ENCODE assay signal across 30 mouse cellular contexts in genomic region chr4:141397861-141398260, GRCm38 (mm10). TPM values are rescaled to one million over a fixed set of nuclear protein-coding genes. Genes with fewer than 3 reads are reported as not detected.
A peak's percentile ranks its signal among the peaks of the same experiment; 100 is the strongest.
DNase-seq lines count a peak whose midpoint lies in the region; ATAC-seq and TF ChIP-seq lines count a peak whose summit lies in the region.
"Had no signal": no experiment of that assay in that cellular context is flagged by ENCODE, and none has a peak within 500 bp of the region (broad histone marks: within the 10 kb centered on the region; RNA-seq: fewer than 3 reads in every experiment).

No protein-coding gene starts in this region.

- H3K4me1 ChIP-seq in embryonic facial prominence, embryonic 15.5 days, result peaks cover 6% of the 10 kb centered on the region; the same call in 1 of the 2 replicates
- peaks cover 15% of the 10 kb centered on the region for H3K4me1 ChIP-seq in embryonic facial prominence, embryonic 10.5 days
- peaks cover 16% of the 10 kb centered on the region for H3K4me1 ChIP-seq in hindbrain, embryonic 10.5 days (replicated peaks)
- H3K4me1 ChIP-seq in hindbrain, embryonic 13.5 days (replicated peaks), result peaks cover 4% of the 10 kb centered on the region; the same call in 1 of the 2 replicates
- H3K4me1 ChIP-seq in kidney, postnatal 0 days (replicated peaks; ENCODE audit: insufficient read depth, low read length), result 0 out of 2 replicates have a peak, but pooled peaks cover 4% of the 10 kb centered on the region
- H3K4me1 ChIP-seq: forebrain, embryonic 15.5 days had no signal

- H3K4me2 ChIP-seq in embryonic facial prominence, embryonic 15.5 days (replicated peaks), result no peak overlapping the region
- no peak overlapping the region for H3K4me2 ChIP-seq in hindbrain, embryonic 13.5 days
- peak overlapping the region; percentile 19 for H3K4me2 ChIP-seq in kidney, postnatal 0 days (ENCODE audit: low read length)
- H3K4me2 ChIP-seq: embryonic facial prominence, embryonic 12.5 days; forebrain, embryonic 12.5 days; forebrain, embryonic 15.5 days; heart, embryonic 11.5 days; hindbrain, embryonic 14.5 days had no signal

- H3K4me3 ChIP-seq in embryonic facial prominence, embryonic 15.5 days (replicated peaks), result no peak overlapping the region
- H3K4me3 ChIP-seq in embryonic facial prominence, embryonic 10.5 days, result no peak overlapping the region
- H3K4me3 ChIP-seq in hindbrain, embryonic 10.5 days, result no peak overlapping the region
- H3K4me3 ChIP-seq in hindbrain, embryonic 13.5 days, result no peak overlapping the region
- H3K4me3 ChIP-seq in kidney, postnatal 0 days (replicated peaks; ENCODE audit: low read depth, low read length), result no peak overlapping the region
- H3K4me3 ChIP-seq: embryonic facial prominence, embryonic 12.5 days; erythroblast, embryonic 14.5 days; forebrain, embryonic 12.5 days; forebrain, embryonic 15.5 days; gastrocnemius, adult 2 months; heart, adult 2 months had no signal

- H3K9ac ChIP-seq in embryonic facial prominence, embryonic 15.5 days, result no peak overlapping the region
- no peak overlapping the region for H3K9ac ChIP-seq in hindbrain, embryonic 13.5 days
- H3K9ac ChIP-seq in kidney, postnatal 0 days (ENCODE audit: low read depth, low read length), result no peak overlapping the region
- H3K9ac ChIP-seq: embryonic facial prominence, embryonic 12.5 days; forebrain, embryonic 12.5 days; forebrain, embryonic 15.5 days; hindbrain, embryonic 14.5 days had no signal

- peak; percentile 44; the same call in 1 of the 2 replicates for ATAC-seq in embryonic facial prominence, embryonic 15.5 days (ENCODE audit: insufficient number of reproducible peaks, low FRiP score, low TSS enrichment, low read depth)
- no peak for ATAC-seq in hindbrain, embryonic 13.5 days (ENCODE audit: low FRiP score)
- ATAC-seq in kidney, postnatal 0 days (replicated peaks; ENCODE audit: low FRiP score, low read depth), result no peak
- ATAC-seq: activated CD4-positive, CD25-positive, alpha-beta regulatory T cell, adult 4 months; forebrain, embryonic 15.5 days; hindbrain, postnatal 0 days; inflammation-experienced regulatory T-cells, adult 6 months had no signal

- no peak for TF ChIP-seq CTCF in kidney, postnatal 0 days (IDR thresholded peaks at IDR 0.05; ENCODE audit: low read depth)

- DNase-seq in embryonic facial prominence, embryonic 10.5 days (ENCODE audit: low spot score), result no peak
- no peak for DNase-seq in hindbrain, embryonic 10.5 days (ENCODE audit: low spot score)
- no peak for DNase-seq in kidney, postnatal 0 days (ENCODE audit: low spot score)
- no peak for DNase-seq in kidney, postnatal 14 days
- DNase-seq in brain, adult 2 months (ENCODE audit: low read depth, low spot score), result peak; percentile 19
- DNase-seq in left cerebral cortex, postnatal 4 days, result no peak
- DNase-seq: adrenal gland, adult 8-10 months; adrenal gland, postnatal 25 days; cerebellum, adult 18-20 months; cerebellum, adult 9-10 months; cerebellum, postnatal 14 days; gastrocnemius, adult 2 months; gastrocnemius, postnatal 25 days; heart, adult 2 months had no signal

- WGBS in embryonic facial prominence, embryonic 15.5 days, result 68% methylated on average over 12 of the region's 12 CpGs
- WGBS in embryonic facial prominence, embryonic 10.5 days, result 78% methylated on average over 12 of the region's 12 CpGs
- 79% methylated on average over 12 of the region's 12 CpGs for WGBS in hindbrain, embryonic 10.5 days
- WGBS in hindbrain, embryonic 13.5 days, result 78% methylated on average over 12 of the region's 12 CpGs
- 68% methylated on average over 12 of the region's 12 CpGs for WGBS in kidney, postnatal 0 days

- no peaks in the 10 kb centered on the region for H3K36me3 ChIP-seq in embryonic facial prominence, embryonic 15.5 days
- H3K36me3 ChIP-seq in embryonic facial prominence, embryonic 10.5 days (replicated peaks), result no peaks in the 10 kb centered on the region
- H3K36me3 ChIP-seq in hindbrain, embryonic 10.5 days, result no peaks in the 10 kb centered on the region
- H3K36me3 ChIP-seq in hindbrain, embryonic 13.5 days, result no peaks in the 10 kb centered on the region
- H3K36me3 ChIP-seq in kidney, postnatal 0 days (ENCODE audit: insufficient read depth, low read length), result no peaks in the 10 kb centered on the region
- H3K36me3 ChIP-seq: embryonic facial prominence, embryonic 12.5 days; forebrain, embryonic 12.5 days; forebrain, embryonic 15.5 days had no signal

- no peaks in the 10 kb centered on the region for H3K27me3 ChIP-seq in embryonic facial prominence, embryonic 15.5 days
- H3K27me3 ChIP-seq in embryonic facial prominence, embryonic 10.5 days (replicated peaks; ENCODE audit: low read depth, poor library complexity, severe bottlenecking), result peaks cover 51% of the 10 kb centered on the region
- H3K27me3 ChIP-seq in hindbrain, embryonic 10.5 days (ENCODE audit: insufficient read depth, poor library complexity, severe bottlenecking), result peaks cover 41% of the 10 kb centered on the region
- peaks cover 33% of the 10 kb centered on the region for H3K27me3 ChIP-seq in hindbrain, embryonic 13.5 days
- no peaks in the 10 kb centered on the region for H3K27me3 ChIP-seq in kidney, postnatal 0 days (ENCODE audit: insufficient read depth, low read length)
- H3K27me3 ChIP-seq: forebrain, embryonic 15.5 days had no signal

- no peaks in the 10 kb centered on the region for H3K9me3 ChIP-seq in embryonic facial prominence, embryonic 15.5 days (replicated peaks)
- no peaks in the 10 kb centered on the region for H3K9me3 ChIP-seq in embryonic facial prominence, embryonic 10.5 days
- H3K9me3 ChIP-seq in hindbrain, embryonic 10.5 days, result no peaks in the 10 kb centered on the region
- H3K9me3 ChIP-seq in hindbrain, embryonic 13.5 days, result no peaks in the 10 kb centered on the region
- no peaks in the 10 kb centered on the region for H3K9me3 ChIP-seq in kidney, postnatal 0 days (replicated peaks; ENCODE audit: low read length)
- H3K9me3 ChIP-seq: embryonic facial prominence, embryonic 12.5 days; forebrain, embryonic 12.5 days; forebrain, embryonic 15.5 days had no signal

- no peak overlapping the region for H3K27ac ChIP-seq in embryonic facial prominence, embryonic 15.5 days (replicated peaks)
- H3K27ac ChIP-seq in embryonic facial prominence, embryonic 10.5 days (replicated peaks), result no peak overlapping the region
- H3K27ac ChIP-seq in hindbrain, embryonic 10.5 days, result 0 out of 2 replicates have a peak overlapping the region, but pooled peaks have one; percentile 1
- H3K27ac ChIP-seq in hindbrain, embryonic 13.5 days, result no peak overlapping the region
- no peak overlapping the region; the same call in 1 of the 2 replicates for H3K27ac ChIP-seq in kidney, postnatal 0 days
- H3K27ac ChIP-seq: embryonic facial prominence, embryonic 12.5 days; forebrain, embryonic 12.5 days; forebrain, embryonic 15.5 days; gastrocnemius, adult 2 months; heart, adult 2 months; hindbrain, embryonic 14.5 days; hindbrain, postnatal 0 days had no signal

- intact Hi-C loops in left cerebral cortex, postnatal 4 days (cut with DNase I), result no loop called here

RNA-seq across cellular contexts. Expression of gene Clcnka, which starts 0.7 kb away (rescaled TPM):
- polyA plus RNA-seq in embryonic facial prominence, embryonic 15.5 days (2015; fragmentation: Nextera tagmentation; extraction: Ambion mirVana), result 0.46 and 0.51 TPM in 2 replicates
- polyA plus RNA-seq in embryonic facial prominence, embryonic 10.5 days (2016; fragmentation: Nextera tagmentation; extraction: Ambion mirVana), result 0.21 and 0.37 TPM in 2 replicates
- polyA plus RNA-seq in hindbrain, embryonic 10.5 days (2016; fragmentation: Nextera tagmentation; extraction: Ambion mirVana), result 0.31 and 0.33 TPM in 2 replicates
- polyA plus RNA-seq in hindbrain, embryonic 13.5 days (2015; fragmentation: Nextera tagmentation; extraction: Ambion mirVana), result 0.16 and 0.21 TPM in 2 replicates
- polyA plus RNA-seq in kidney, postnatal 0 days (2015; fragmentation: Nextera tagmentation; extraction: Ambion mirVana), result 57.7 and 58.1 TPM in 2 replicates
- under 1 TPM in 1 of 2 experiments, not detected in 1; 0.60 TPM for total RNA-seq in left cerebral cortex, postnatal 4 days (2021)
- total RNA-seq: adrenal gland, adult 8-10 months; adrenal gland, postnatal 25 days; gastrocnemius, adult 2 months; heart, adult 2 months; heart, postnatal 25 days; hematopoietic stem cell, adult 5-6 weeks had no signal
- polyA plus RNA-seq: activated CD4-positive, CD25-positive, alpha-beta regulatory T cell, adult 4 months; erythroblast, embryonic 14.5 days; forebrain, embryonic 12.5 days; forebrain, embryonic 15.5 days; heart, embryonic 14.5 days; heart, postnatal 0 days; inflammation-experienced regulatory T-cells, adult 6 months had no signal

RNA-seq across cellular contexts. Expression of gene Clcnkb, which starts 18.0 kb away (rescaled TPM):
- polyA plus RNA-seq in embryonic facial prominence, embryonic 15.5 days (2015; fragmentation: Nextera tagmentation; extraction: Ambion mirVana), result not detected in 2 replicates
- polyA plus RNA-seq in embryonic facial prominence, embryonic 10.5 days (2016; fragmentation: Nextera tagmentation; extraction: Ambion mirVana), result 0.15 TPM in 1 of 2 replicates, not detected in the other
- polyA plus RNA-seq in hindbrain, embryonic 10.5 days (2016; fragmentation: Nextera tagmentation; extraction: Ambion mirVana), result 0.11 TPM in 1 of 2 replicates, not detected in the other
- not detected in 2 replicates for polyA plus RNA-seq in hindbrain, embryonic 13.5 days (2015; fragmentation: Nextera tagmentation; extraction: Ambion mirVana)
- 155 and 161 TPM in 2 replicates for polyA plus RNA-seq in kidney, postnatal 0 days (2015; fragmentation: Nextera tagmentation; extraction: Ambion mirVana)
- not detected for total RNA-seq in left cerebral cortex, postnatal 4 days (2021)
- total RNA-seq: adrenal gland, adult 8-10 months; adrenal gland, postnatal 25 days; gastrocnemius, postnatal 25 days; hematopoietic stem cell, adult 5-6 weeks had no signal
- polyA plus RNA-seq: activated CD4-positive, CD25-positive, alpha-beta regulatory T cell, adult 4 months; embryonic facial prominence, embryonic 12.5 days; erythroblast, embryonic 14.5 days; forebrain, embryonic 12.5 days; forebrain, embryonic 15.5 days; hindbrain, embryonic 14.5 days; inflammation-experienced regulatory T-cells, adult 6 months had no signal

RNA-seq across cellular contexts. Expression of gene Hspb7, which starts 22.7 kb away (rescaled TPM):
- 2.0 and 2.4 TPM in 2 replicates for polyA plus RNA-seq in embryonic facial prominence, embryonic 15.5 days (2015; fragmentation: Nextera tagmentation; extraction: Ambion mirVana)
- polyA plus RNA-seq in embryonic facial prominence, embryonic 10.5 days (2016; fragmentation: Nextera tagmentation; extraction: Ambion mirVana), result 0.15 TPM in 1 of 2 replicates, not detected in the other
- not detected in 2 replicates for polyA plus RNA-seq in hindbrain, embryonic 10.5 days (2016; fragmentation: Nextera tagmentation; extraction: Ambion mirVana)
- polyA plus RNA-seq in hindbrain, embryonic 13.5 days (2015; fragmentation: Nextera tagmentation; extraction: Ambion mirVana), result 0.06 and 0.08 TPM in 2 replicates
- 0.29 and 0.41 TPM in 2 replicates for polyA plus RNA-seq in kidney, postnatal 0 days (2015; fragmentation: Nextera tagmentation; extraction: Ambion mirVana)
- not detected for total RNA-seq in left cerebral cortex, postnatal 4 days (2021)
- total RNA-seq: ES-E14; hindbrain, postnatal 0 days had no signal
- polyA plus RNA-seq: activated CD4-positive, CD25-positive, alpha-beta regulatory T cell, adult 4 months; embryonic facial prominence, embryonic 12.5 days; erythroblast, embryonic 14.5 days; forebrain, embryonic 12.5 days; forebrain, embryonic 15.5 days; inflammation-experienced regulatory T-cells, adult 6 months had no signal

RNA-seq across cellular contexts. Expression of gene Fam131c, which starts 29.8 kb away (rescaled TPM):
- polyA plus RNA-seq in embryonic facial prominence, embryonic 15.5 days (2015; fragmentation: Nextera tagmentation; extraction: Ambion mirVana), result 3.6 and 4.3 TPM in 2 replicates
- 0.28 and 0.44 TPM in 2 replicates for polyA plus RNA-seq in embryonic facial prominence, embryonic 10.5 days (2016; fragmentation: Nextera tagmentation; extraction: Ambion mirVana)
- 0.65 and 0.81 TPM in 2 replicates for polyA plus RNA-seq in hindbrain, embryonic 10.5 days (2016; fragmentation: Nextera tagmentation; extraction: Ambion mirVana)
- polyA plus RNA-seq in hindbrain, embryonic 13.5 days (2015; fragmentation: Nextera tagmentation; extraction: Ambion mirVana), result 11.7 and 12.7 TPM in 2 replicates
- polyA plus RNA-seq in kidney, postnatal 0 days (2015; fragmentation: Nextera tagmentation; extraction: Ambion mirVana), result 2.8 and 3.1 TPM in 2 replicates
- 10 to 100 TPM; 32.5 to 35.1 TPM for total RNA-seq in left cerebral cortex, postnatal 4 days (2021)
- total RNA-seq: hematopoietic stem cell, adult 5-6 weeks had no signal
- polyA plus RNA-seq: activated CD4-positive, CD25-positive, alpha-beta regulatory T cell, adult 4 months; erythroblast, embryonic 14.5 days; inflammation-experienced regulatory T-cells, adult 6 months had no signal

RNA-seq across cellular contexts. Expression of gene Srarp, which starts 38.0 kb away (rescaled TPM):
- not detected in 2 replicates for polyA plus RNA-seq in embryonic facial prominence, embryonic 15.5 days (2015; fragmentation: Nextera tagmentation; extraction: Ambion mirVana)
- not detected in 2 replicates for polyA plus RNA-seq in embryonic facial prominence, embryonic 10.5 days (2016; fragmentation: Nextera tagmentation; extraction: Ambion mirVana)
- not detected in 2 replicates for polyA plus RNA-seq in hindbrain, embryonic 10.5 days (2016; fragmentation: Nextera tagmentation; extraction: Ambion mirVana)
- not detected in 2 replicates for polyA plus RNA-seq in hindbrain, embryonic 13.5 days (2015; fragmentation: Nextera tagmentation; extraction: Ambion mirVana)
- polyA plus RNA-seq in kidney, postnatal 0 days (2015; fragmentation: Nextera tagmentation; extraction: Ambion mirVana), result 0.41 and 0.47 TPM in 2 replicates
- 1 to 10 TPM; 1.5 to 1.8 TPM for total RNA-seq in left cerebral cortex, postnatal 4 days (2021)
- total RNA-seq: adrenal gland, postnatal 25 days; ES-E14; hematopoietic stem cell, adult 5-6 weeks had no signal
- polyA plus RNA-seq: activated CD4-positive, CD25-positive, alpha-beta regulatory T cell, adult 4 months; embryonic facial prominence, embryonic 12.5 days; erythroblast, embryonic 14.5 days; forebrain, embryonic 12.5 days; forebrain, embryonic 15.5 days; heart, embryonic 11.5 days; heart, embryonic 14.5 days; heart, postnatal 0 days; inflammation-experienced regulatory T-cells, adult 6 months had no signal

Comparison
In these comparisons a context has a peak if more than half of its experiments do, and no peak if none do; other contexts are left out.
1. RNA of gene Clcnka, which starts 0.7 kb away (polyA plus RNA-seq): 57.7 to 58.1 TPM in kidney, postnatal 0 days; 0.46 to 0.51 TPM in embryonic facial prominence, embryonic 15.5 days, 0.21 to 0.37 TPM in embryonic facial prominence, embryonic 10.5 days, 0.31 to 0.33 TPM in hindbrain, embryonic 10.5 days and 0.16 to 0.21 TPM in hindbrain, embryonic 13.5 days; every median in the first group is over 10 times any median in the second.
2. RNA of gene Clcnkb, which starts 18.0 kb away (polyA plus RNA-seq): 155 to 161 TPM in kidney, postnatal 0 days; 0.15 TPM in embryonic facial prominence, embryonic 10.5 days, not detected in embryonic facial prominence, embryonic 15.5 days, 0.11 TPM in hindbrain, embryonic 10.5 days and not detected in hindbrain, embryonic 13.5 days; every median in the first group is over 100 times any median in the second.